Mouse (Mus musculus) lung, postnatal 4 days (tissue): ENCODE data around the gene Gpr39.

Source experiments
- DNase-seq, 2 experiments: peaks; one replicate each; pipeline ENCODE4 v3.0.0; 2021

Gpr39 gene

GRCm38 (mm10) chr1:125821101-125821500 is 144.3 kb downstream of the Gpr39 start:
- no peak for DNase-seq

GRCm38 (mm10) chr1:125823611-125824010 is 146.8 kb downstream of the Gpr39 start:
- DNase-seq: no peak

GRCm38 (mm10) chr1:125837507-125837906 is 160.7 kb downstream of the Gpr39 start:
- DNase-seq: no peak

GRCm38 (mm10) chr1:125839746-125840392 is 163.1 kb downstream of the Gpr39 start:
- no peak for DNase-seq

GRCm38 (mm10) chr1:125854646-125855045 is 177.9 kb downstream of the Gpr39 start:
- DNase-seq: no peak

GRCm38 (mm10) chr1:125858631-125859030 is 181.8 kb downstream of the Gpr39 start:
- DNase-seq: no peak

GRCm38 (mm10) chr1:125870056-125870455 is 193.3 kb downstream of the Gpr39 start:
- DNase-seq: no peak

GRCm38 (mm10) chr1:125893158-125893557 is 216.4 kb downstream of the Gpr39 start:
- no peak for DNase-seq

GRCm38 (mm10) chr1:125910211-125910870 is 233.5 kb downstream of the Gpr39 start:
- peak; percentile 15 to 35 for DNase-seq

- no peak for DNase-seq
These were observed 234.1 kb downstream of the Gpr39 start for GRCm38 (mm10) chr1:125910871-125911265.

GRCm38 (mm10) chr1:125911337-125911900 is 234.6 kb downstream of the Gpr39 start:
- peak; percentile 34 to 57 for DNase-seq

- DNase-seq: peak; percentile 38 to 58
These were observed 235.2 kb downstream of the Gpr39 start for GRCm38 (mm10) chr1:125911901-125912445.

- DNase-seq: peak in 1 of 2 experiments; percentile 23
These were observed 236.1 kb downstream of the Gpr39 start, which contains the start of gene Lypd1 for GRCm38 (mm10) chr1:125912601-125913600. Lypd1 (minus strand) TSS chr1:125913101.

GRCm38 (mm10) chr1:125920696-125921095 is 243.9 kb downstream of the Gpr39 start:
- DNase-seq: no peak

GRCm38 (mm10) chr1:125923062-125923461 is 246.3 kb downstream of the Gpr39 start:
- no peak for DNase-seq
